Mouse (Mus musculus) heart, postnatal 25 days (tissue): Measurements from ENCODE around the gene Spata2l. TPM values are rescaled to one million over a fixed set of nuclear protein-coding genes. Genes with fewer than 3 reads are reported as not detected.
A peak's percentile ranks its signal among the peaks of the same experiment; 100 is the strongest.
"Not testable (repeated sequence)": the region's sequence is repeated elsewhere in the genome, so short reads cannot be mapped to it uniquely, and the experiment has no call there.

Source experiments
- DNase-seq: peaks from one replicate; pipeline ENCODE4 v3.0.0; 2022; ENCODE audit warnings: low spot score
- intact Hi-C: fragments of 180-260 bp; cut with DNase I; formaldehyde crosslinking; loops from one replicate; pipeline ENCODE4 v1.15.1; 2025
- total RNA-seq, 2 experiments: library from RNA; stranded (reverse); gene quantifications; 2 replicates each; pipeline ENCODE4 v1.2.3; 2021

Gene Spata2l
- total RNA-seq, 2 experiments from 2014 or later, result 5.9 to 6.8 TPM

GRCm38 (mm10) chr8:123250940-123251339, 14.9 kb upstream of the Spata2l start:
- intact Hi-C loops, result loop anchor here (5.0 kb wide), 1 partner anchor 39 kb away; the partner anchor contains the start of genes Chmp1a and Spata33
- DNase-seq, result no peak

GRCm38 (mm10) chr8:123248596-123248995, 12.6 kb upstream of the Spata2l start:
- intact Hi-C loops, result no loop called here
- no peak for DNase-seq

- DNase-seq, result no peak
- intact Hi-C loops, result no loop called here
Observed at GRCm38 (mm10) chr8:123247748-123248147, 11.7 kb upstream of the Spata2l start.

GRCm38 (mm10) chr8:123245543-123245942, 9.5 kb upstream of the Spata2l start:
- no peak for DNase-seq
- intact Hi-C loops, result no loop called here

GRCm38 (mm10) chr8:123244382-123244781, 8.3 kb upstream of the Spata2l start:
- DNase-seq, result no peak
- intact Hi-C loops, result no loop called here

- intact Hi-C loops, result no loop called here
- no peak for DNase-seq
Observed at GRCm38 (mm10) chr8:123243053-123243452, 7.0 kb upstream of the Spata2l start.

GRCm38 (mm10) chr8:123242107-123242923, 6.3 kb upstream of the Spata2l start:
- intact Hi-C loops, result no loop called here
- no peak for DNase-seq

GRCm38 (mm10) chr8:123239398-123239797, 3.4 kb upstream of the Spata2l start:
- DNase-seq, result no peak
- intact Hi-C loops, result no loop called here

- intact Hi-C loops, result no loop called here
- DNase-seq, result no peak
Observed at GRCm38 (mm10) chr8:123234918-123235519, 1.0 kb downstream of the Spata2l start.

GRCm38 (mm10) chr8:123233760-123234159, 2.3 kb downstream of the Spata2l start:
- DNase-seq, result no peak

GRCm38 (mm10) chr8:123233300-123233699, 2.7 kb downstream of the Spata2l start:
- intact Hi-C loops, result no loop called here
- DNase-seq, result no peak

More at GRCm38 (mm10) chr8:123233760-123234159, 2.3 kb downstream of the Spata2l start:
- intact Hi-C loops, result no loop called here

GRCm38 (mm10) chr8:123232553-123232952, 3.5 kb downstream of the Spata2l start:
- intact Hi-C loops, result no loop called here
- no peak for DNase-seq

GRCm38 (mm10) chr8:123231742-123232141, 4.3 kb downstream of the Spata2l start:
- intact Hi-C loops, result no loop called here
- DNase-seq, result no peak

- intact Hi-C loops, DNase-seq: not testable (repeated sequence)
Observed at GRCm38 (mm10) chr8:123230326-123230725, 5.7 kb downstream of the Spata2l start.

- intact Hi-C loops, result no loop called here
- DNase-seq, result no peak
Observed at GRCm38 (mm10) chr8:123228416-123228815, 7.6 kb downstream of the Spata2l start.

GRCm38 (mm10) chr8:123224278-123225266, 11.5 kb downstream of the Spata2l start, which contains the start of gene Cdk10:
Gene Cdk10, plus strand, starts transcription at chr8:123224842.
- intact Hi-C loops, result no loop called here
- peak; percentile 88 for DNase-seq

GRCm38 (mm10) chr8:123220917-123221316, 15.1 kb downstream of the Spata2l start:
- intact Hi-C loops, result no loop called here
- DNase-seq, result no peak

GRCm38 (mm10) chr8:123215430-123215829, 20.6 kb downstream of the Spata2l start:
- no peak for DNase-seq
- intact Hi-C loops, result loop anchor here (5.0 kb wide), 1 partner anchor 77 kb away; no protein-coding TSS in a partner anchor

GRCm38 (mm10) chr8:123213118-123213772, 22.8 kb downstream of the Spata2l start:
- intact Hi-C loops, result loop anchor here (5.0 kb wide), 1 partner anchor 39 kb away; the partner anchor contains the start of genes Vps9d1 and Zfp276
- DNase-seq, result no peak
